Mouse (Mus musculus): ENCODE measurements around the gene Pik3r5.

Pik3r5 gene

DNA sequence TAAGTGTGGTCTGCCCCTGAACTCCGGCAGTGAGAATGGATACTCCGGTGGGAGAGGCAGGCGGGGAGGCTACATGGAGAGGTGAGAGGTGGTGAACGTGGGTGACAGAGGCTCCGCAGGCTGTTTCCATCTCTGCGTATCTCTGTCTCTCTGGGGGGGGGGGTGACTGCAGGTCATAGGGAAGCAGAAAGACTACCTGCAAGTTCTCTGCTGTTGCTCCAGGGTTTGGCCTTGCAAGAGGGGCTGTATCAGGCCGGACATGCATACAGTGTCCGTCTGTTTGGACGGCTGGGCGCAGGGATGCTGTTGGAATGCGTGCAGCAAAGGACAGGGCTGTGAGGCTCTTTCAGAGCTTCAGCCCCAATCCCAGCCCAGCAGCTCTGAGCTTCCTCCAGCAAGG, 73.0 kb downstream of the Pik3r5 start:
- in situ Hi-C loops (cut with MboI; ENCODE audit: unreplicated experiment in 2 of 2): loop anchor here in 1 of 2 experiments (25.0 kb wide), 1 partner anchor 918 kb away; no protein-coding TSS in a partner anchor

GRCm38 (mm10) chr11:68507246-68507645, 75.3 kb downstream of the Pik3r5 start:
- in situ Hi-C loops (cut with MboI; ENCODE audit: unreplicated experiment in 2 of 2): loop anchor here in 1 of 2 experiments (25.0 kb wide), 1 partner anchor 920 kb away; no protein-coding TSS in a partner anchor

GRCm38 (mm10) chr11:68508619-68509018, 76.7 kb downstream of the Pik3r5 start:
- in situ Hi-C loops (cut with MboI; ENCODE audit: unreplicated experiment in 2 of 2): loop anchor here in 1 of 2 experiments (25.0 kb wide), 1 partner anchor 921 kb away; no protein-coding TSS in a partner anchor

GRCm38 (mm10) chr11:68509194-68509593, 77.3 kb downstream of the Pik3r5 start:
- in situ Hi-C loops (cut with MboI; ENCODE audit: unreplicated experiment in 2 of 2): loop anchor here in 1 of 2 experiments (25.0 kb wide), 1 partner anchor 922 kb away; no protein-coding TSS in a partner anchor

DNA sequence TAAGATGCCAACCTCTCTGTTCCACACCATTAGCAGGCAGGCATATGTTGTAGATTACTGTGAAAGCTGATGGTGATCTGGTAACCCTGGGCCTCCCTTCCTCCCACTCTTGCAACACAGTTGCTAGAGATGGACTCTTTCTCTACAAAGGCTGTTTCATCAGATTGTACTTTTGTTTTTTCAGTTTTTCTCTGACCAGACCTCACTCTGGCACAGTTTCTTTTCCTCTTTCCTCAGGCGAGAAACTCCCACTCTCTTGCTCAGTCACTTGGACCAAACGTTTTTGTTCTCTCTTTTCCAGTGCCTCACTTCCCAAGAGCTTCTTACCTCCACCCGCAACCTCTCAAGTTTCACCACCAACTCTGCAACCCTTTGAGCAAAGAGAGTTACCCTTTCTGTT, 82.0 kb downstream of the Pik3r5 start:
- in situ Hi-C loops (cut with MboI; ENCODE audit: unreplicated experiment in 2 of 2): loop anchor here in 1 of 2 experiments (25.0 kb wide), 1 partner anchor 927 kb away; no protein-coding TSS in a partner anchor

DNA sequence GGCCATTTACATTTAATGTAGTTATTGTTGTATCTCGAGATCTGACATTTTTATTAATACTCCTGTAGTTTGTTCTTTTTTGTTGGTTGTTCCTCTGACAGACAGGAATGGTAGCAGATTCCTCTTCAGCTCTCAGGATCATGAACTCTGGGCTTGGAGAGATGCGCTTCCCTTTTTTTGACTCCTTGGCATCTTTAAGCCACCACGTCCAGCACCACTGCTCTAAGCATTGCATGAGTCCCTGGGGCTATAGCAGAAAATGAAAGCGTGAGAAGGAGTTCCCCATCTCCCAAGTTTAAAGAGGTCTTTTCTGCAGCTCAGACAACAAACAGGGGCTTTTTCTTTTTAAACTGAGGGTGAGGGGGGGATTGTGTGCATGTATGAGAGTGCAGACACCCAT, 87.4 kb downstream of the Pik3r5 start:
- in situ Hi-C loops (cut with MboI; ENCODE audit: unreplicated experiment in 2 of 2): loop anchor here in 1 of 2 experiments (25.0 kb wide), 1 partner anchor 932 kb away; no protein-coding TSS in a partner anchor

DNA sequence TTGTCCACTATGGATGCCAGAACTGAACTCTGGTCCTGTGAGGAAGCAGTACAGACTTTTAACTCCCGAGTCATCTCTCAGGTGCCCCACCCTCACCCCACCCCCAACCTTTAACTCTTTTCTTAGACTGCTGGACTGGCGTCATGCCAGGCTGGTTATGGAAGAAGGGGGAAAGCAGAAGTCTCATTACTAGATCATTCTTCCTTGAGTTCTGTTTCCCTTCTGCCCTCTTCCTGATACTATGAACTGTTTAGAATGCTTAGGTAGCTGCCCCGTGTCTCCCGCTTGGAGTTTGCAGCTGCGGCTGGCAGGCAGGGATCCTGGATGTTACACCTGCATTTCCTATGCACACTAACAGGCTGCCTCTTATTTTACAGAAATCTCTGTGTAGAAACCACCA, 87.9 kb downstream of the Pik3r5 start:
- in situ Hi-C loops (cut with MboI; ENCODE audit: unreplicated experiment in 2 of 2): loop anchor here in 1 of 2 experiments (25.0 kb wide), 1 partner anchor 933 kb away; no protein-coding TSS in a partner anchor

- in situ Hi-C loops (cut with MboI; ENCODE audit: unreplicated experiment in 2 of 2): loop anchor here in 1 of 2 experiments (25.0 kb wide), 1 partner anchor 933 kb away; no protein-coding TSS in a partner anchor
Measured at GRCm38 (mm10) chr11:68520439-68520838, 88.5 kb downstream of the Pik3r5 start.

DNA sequence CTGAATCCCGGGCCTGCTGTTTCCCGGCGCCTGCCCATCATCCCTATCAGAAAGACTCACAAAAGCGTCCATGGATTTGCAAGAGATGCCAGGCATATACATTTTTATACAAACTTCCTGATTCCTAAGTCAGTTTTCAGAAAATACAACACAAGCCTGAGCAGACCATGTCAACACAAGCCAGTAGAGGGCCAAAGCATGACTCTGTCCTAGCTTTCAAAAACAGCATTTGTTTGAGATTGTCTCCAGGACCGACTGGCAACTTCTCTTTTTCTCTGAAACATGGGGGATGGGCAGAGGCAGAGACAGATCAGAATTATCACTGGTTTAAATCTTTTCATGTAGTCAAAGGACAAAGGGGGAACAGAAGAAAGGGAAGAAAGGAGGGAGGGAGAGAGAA, 89.4 kb downstream of the Pik3r5 start:
- in situ Hi-C loops (cut with MboI; ENCODE audit: unreplicated experiment in 2 of 2): loop anchor here in 1 of 2 experiments (25.0 kb wide), 1 partner anchor 934 kb away; no protein-coding TSS in a partner anchor

- in situ Hi-C loops (cut with MboI; ENCODE audit: unreplicated experiment in 2 of 2): no loop called here
Measured at GRCm38 (mm10) chr11:68526441-68526840, 94.5 kb downstream of the Pik3r5 start.

- in situ Hi-C loops (cut with MboI; ENCODE audit: unreplicated experiment in 2 of 2): no loop called here
Measured at GRCm38 (mm10) chr11:68531066-68531806, 99.3 kb downstream of the Pik3r5 start.

DNA sequence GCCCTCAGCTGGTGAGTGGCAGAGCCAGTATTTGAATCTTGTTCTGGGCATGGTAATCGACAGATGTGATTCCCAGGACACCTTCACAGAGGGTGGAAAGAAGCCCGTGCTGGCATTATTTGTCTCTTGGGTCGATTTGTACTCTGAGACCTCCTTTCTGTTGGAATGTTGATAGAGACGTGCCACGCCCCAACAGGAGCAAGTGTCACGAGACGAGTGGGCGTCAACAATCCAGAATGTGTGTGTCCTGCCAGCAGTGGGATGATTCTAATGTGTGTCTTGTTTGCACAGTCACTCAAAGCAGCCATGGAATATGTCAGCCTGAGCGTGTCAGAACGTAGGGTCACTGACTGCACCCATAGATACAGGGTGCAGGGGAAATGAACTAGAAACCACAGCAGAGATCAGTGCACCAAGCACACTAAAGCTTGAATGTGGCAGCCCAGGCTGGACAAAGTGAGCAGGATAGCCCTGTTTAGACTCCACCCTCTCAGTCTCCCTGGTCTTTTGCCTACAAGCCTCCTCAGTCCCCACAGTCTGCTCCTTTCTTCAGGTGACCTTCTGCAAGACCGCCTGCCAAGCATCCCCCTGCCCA, 100.1 kb downstream of the Pik3r5 start:
- in situ Hi-C loops (cut with MboI; ENCODE audit: unreplicated experiment in 2 of 2): no loop called here

DNA sequence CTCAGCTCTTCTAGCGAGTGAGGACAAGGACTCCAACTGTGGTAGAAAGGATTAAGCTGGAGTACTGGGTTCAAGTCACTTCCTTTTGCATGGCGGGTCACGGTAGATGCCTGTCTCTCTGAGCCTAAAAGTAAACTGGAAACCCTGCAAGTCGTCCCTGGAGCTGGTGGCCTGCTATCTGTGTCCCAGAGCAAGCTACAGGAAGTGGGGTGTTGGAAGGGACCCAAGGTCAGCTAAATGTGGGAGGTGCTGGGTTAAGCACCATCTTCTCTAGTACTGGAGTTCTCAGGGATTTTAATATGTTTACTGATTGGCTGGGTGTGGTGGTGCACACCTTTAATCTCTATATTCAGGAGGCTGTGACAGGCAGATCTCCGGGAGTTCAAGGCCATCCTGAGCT, 100.9 kb downstream of the Pik3r5 start:
- in situ Hi-C loops (cut with MboI; ENCODE audit: unreplicated experiment in 2 of 2): no loop called here

DNA sequence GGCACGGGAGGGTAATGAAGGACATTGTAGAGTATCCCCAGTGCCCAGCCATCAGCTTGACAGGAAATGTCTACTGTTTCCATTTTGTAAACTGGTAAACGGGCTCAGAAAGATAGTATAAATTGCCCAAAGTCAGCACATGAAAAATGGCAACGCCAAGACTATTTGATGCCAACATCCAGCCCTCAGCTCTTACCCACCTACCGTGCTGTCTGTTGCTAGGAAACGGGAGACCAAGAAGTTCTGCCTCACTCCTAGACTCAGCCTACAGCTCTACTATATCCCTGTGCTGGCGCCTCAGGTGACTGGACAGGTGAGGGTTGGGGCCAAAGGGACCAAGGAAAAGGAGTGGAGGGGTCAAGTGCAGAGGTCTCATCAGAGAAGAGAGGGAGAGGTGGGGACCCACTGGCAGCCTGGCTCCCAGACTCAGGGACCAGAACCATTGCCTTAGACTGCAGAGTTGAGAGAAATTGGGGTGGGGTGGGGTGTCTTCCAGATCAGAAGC, 102.1 kb downstream of the Pik3r5 start:
- in situ Hi-C loops (cut with MboI; ENCODE audit: unreplicated experiment in 2 of 2): no loop called here

- in situ Hi-C loops (cut with MboI; ENCODE audit: unreplicated experiment in 2 of 2): no loop called here
Measured at GRCm38 (mm10) chr11:68536026-68536425, 104.1 kb downstream of the Pik3r5 start.

DNA sequence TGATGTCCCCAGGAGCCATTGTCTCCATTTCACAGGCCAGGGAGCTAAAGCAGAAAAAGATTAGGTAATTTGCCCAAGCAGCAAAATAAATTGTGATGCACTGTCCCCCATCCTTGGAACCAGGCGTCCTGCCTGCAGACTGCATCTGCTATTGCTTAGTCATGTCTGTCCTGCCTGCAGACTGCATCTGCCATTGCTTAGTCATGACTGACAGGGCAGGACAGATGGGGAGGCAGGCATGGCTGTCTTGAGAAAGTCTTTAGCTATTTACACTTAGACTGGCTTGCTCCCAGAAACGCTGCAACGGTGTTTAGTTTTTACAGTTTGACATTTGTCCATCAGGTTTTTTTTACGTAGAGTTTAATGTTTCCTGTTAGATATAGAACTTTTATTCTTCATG, 104.5 kb downstream of the Pik3r5 start:
- in situ Hi-C loops (cut with MboI; ENCODE audit: unreplicated experiment in 2 of 2): no loop called here

DNA sequence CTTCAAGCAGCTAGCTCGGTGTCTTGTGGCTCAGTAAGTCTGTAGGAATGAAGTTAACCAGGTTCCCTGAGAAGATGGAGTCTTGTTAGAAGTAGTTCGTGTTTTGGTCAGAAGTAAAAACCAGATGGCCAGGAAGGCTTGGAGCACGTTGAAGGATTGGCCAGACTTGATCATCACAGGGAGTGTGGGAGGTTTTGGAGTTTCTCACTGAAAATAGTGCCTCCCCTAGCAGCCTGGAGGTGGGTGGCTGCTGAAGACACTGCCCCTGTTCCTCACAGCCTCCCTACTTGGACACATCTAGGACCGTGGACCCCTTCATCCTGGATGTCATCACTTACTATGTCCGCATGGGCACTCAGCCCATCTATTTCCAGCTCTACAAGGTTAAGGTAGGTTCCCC, 107.7 kb downstream of the Pik3r5 start:
- in situ Hi-C loops (cut with MboI; ENCODE audit: unreplicated experiment in 2 of 2): no loop called here

- in situ Hi-C loops (cut with MboI; ENCODE audit: unreplicated experiment in 2 of 2): no loop called here
Measured at GRCm38 (mm10) chr11:68544554-68544953, 112.6 kb downstream of the Pik3r5 start.

GRCm38 (mm10) chr11:68545172-68545571, 113.3 kb downstream of the Pik3r5 start:
- in situ Hi-C loops (cut with MboI; ENCODE audit: unreplicated experiment in 2 of 2): no loop called here

GRCm38 (mm10) chr11:68545682-68546222, 113.8 kb downstream of the Pik3r5 start:
- in situ Hi-C loops (cut with MboI; ENCODE audit: unreplicated experiment in 2 of 2): no loop called here
